Mouse (Mus musculus) stomach, embryonic 16.5 days (tissue): ENCODE data around the gene Rlim. TPM values are rescaled to one million over a fixed set of nuclear protein-coding genes. Genes with fewer than 3 reads are reported as not detected.

Source experiments
- ATAC-seq: fragments of 200-750 bp; cut with Nextera tagmentation; 2 replicates; pipeline ENCODE4 v1.8.0; 2017; ENCODE audit warnings: moderate number of reproducible peaks, moderate TSS enrichment; ENCODE audit not compliant: insufficient read depth, low FRiP score
- H3K27ac ChIP-seq: fragments of 300-500 bp; sonication (generic); 2 replicates; pipeline ENCODE4 v1.5.1; 2014; ENCODE audit warnings: low read length
- H3K27me3 ChIP-seq: fragments of 300-500 bp; sonication (generic); 2 replicates; pipeline ENCODE4 v1.6.1; 2014; ENCODE audit warnings: low read length, control low read depth, mixed read lengths; ENCODE audit not compliant: control insufficient read depth, insufficient read depth
- H3K36me3 ChIP-seq: fragments of 300-500 bp; sonication (generic); 2 replicates; pipeline ENCODE4 v1.6.1; 2014; ENCODE audit warnings: low read length; ENCODE audit not compliant: control insufficient read depth, insufficient read depth
- H3K4me1 ChIP-seq: fragments of 300-500 bp; sonication (generic); 2 replicates; pipeline ENCODE4 v1.6.1; 2014; ENCODE audit warnings: low read length, control low read depth, mixed read lengths; ENCODE audit not compliant: control insufficient read depth, insufficient read depth
- H3K4me2 ChIP-seq: fragments of 300-500 bp; sonication (generic); 2 replicates; pipeline ENCODE4 v1.6.1; 2014; ENCODE audit warnings: low read depth, low read length, mixed read lengths
- H3K4me3 ChIP-seq: fragments of 300-500 bp; sonication (generic); replicated peaks from 2 replicates; pipeline ENCODE4 v1.5.1; 2014; ENCODE audit warnings: mild to moderate bottlenecking, low read length
- H3K9ac ChIP-seq: fragments of 300-500 bp; sonication (generic); 2 replicates; pipeline ENCODE4 v1.6.1; 2014; ENCODE audit warnings: low read length
- H3K9me3 ChIP-seq: fragments of 300-500 bp; sonication (generic); replicated peaks from 2 replicates; pipeline ENCODE4 v1.6.1; 2016; ENCODE audit warnings: low read length, control low read depth; ENCODE audit not compliant: control insufficient read depth
- WGBS: fragments of 180-500 bp; shearing (Covaris S2); extraction: QIAGEN DNeasy Blood & Tissue Kit; methylation state at CpG from one replicate; pipeline ENCODE4 v1.1.7; 2014; 5-methylcytosine and 5-hydroxymethylcytosine counted together
- polyA plus RNA-seq: library from polyadenylated mRNA; unstranded; fragments of >200 nt; fragmentation: Nextera tagmentation; extraction: Ambion mirVana; gene quantifications from 2 replicates; pipeline ENCODE4 v1.2.1, GENCODE M21; 2015

Gene Rlim
- polyA plus RNA-seq, 1 experiment from 2014 or later = 38.7 TPM

DNA sequence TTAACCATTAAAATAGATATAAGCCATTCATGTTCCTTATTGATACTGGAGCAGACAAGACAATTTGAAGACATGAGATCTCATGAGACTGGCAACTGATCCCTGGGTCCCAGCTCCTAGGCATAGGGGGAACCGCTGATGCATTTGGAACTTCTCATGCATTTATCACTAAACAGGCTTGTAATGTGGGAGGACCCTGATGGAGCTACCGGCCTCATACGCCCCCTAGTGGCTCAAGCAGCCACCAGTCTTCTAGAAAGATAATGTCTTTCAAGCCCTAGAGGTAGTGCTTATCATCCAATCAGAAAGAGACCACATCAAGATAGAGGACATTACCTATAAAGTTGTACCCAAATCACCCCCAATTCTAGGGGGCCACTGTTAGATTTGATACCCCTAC is 66.3 kb downstream of the Rlim start:
- no peaks in the 10 kb centered on the region for H3K36me3 ChIP-seq
- no peaks in the 10 kb centered on the region for H3K9me3 ChIP-seq
- WGBS = 11% methylated on average over 3 of the region's 3 CpGs
- H3K27me3 ChIP-seq = peaks cover 23% of the 10 kb centered on the region
- no peaks in the 10 kb centered on the region for H3K4me1 ChIP-seq
- no peak overlapping the region for H3K27ac ChIP-seq
- no peak overlapping the region for H3K9ac ChIP-seq
- no peak overlapping the region for H3K4me3 ChIP-seq
- no peak overlapping the region for H3K4me2 ChIP-seq
- no peak for ATAC-seq

Other genes with a start within 250 kb of the Rlim start
- gene Slc16a2, start 159.3 kb downstream of the Rlim start, polyA plus RNA-seq = 9.8 and 10.2 TPM in 2 replicates
- 0.29 and 0.40 TPM in 2 replicates for gene Nexmif, start 219.9 kb upstream of the Rlim start, polyA plus RNA-seq